22 mouse cellular contexts compared by ENCODE assay signal in genomic region chr3:21808539-21808938, GRCm38 (mm10).
A peak's percentile ranks its signal among the peaks of the same experiment; 100 is the strongest.
DNase-seq lines count a peak whose midpoint lies in the region; ATAC-seq and TF ChIP-seq lines count a peak whose summit lies in the region.
"Had no signal": no experiment of that assay in that cellular context is flagged by ENCODE, and none has a peak within 500 bp of the region (broad histone marks: within the 10 kb centered on the region; RNA-seq: fewer than 3 reads in every experiment).

No protein-coding gene starts in this region.

- TF ChIP-seq POLR2A in CH12.LX (IDR thresholded peaks at IDR 0.05; ENCODE audit: low read depth, low read length), result no peak
- no peak for TF ChIP-seq POLR2A in thymus, adult 2 months (IDR thresholded peaks at IDR 0.05; ENCODE audit: control insufficient read depth, extremely low read depth, insufficient read depth, low read length, poor library complexity)

- peaks cover 8 to 41% of the 10 kb centered on the region in 2 experiments for H3K4me1 ChIP-seq in CH12.LX (ENCODE audit: control insufficient read depth in 1 of 2, insufficient read depth in 2 of 2)
- peaks cover 14% of the 10 kb centered on the region for H3K4me1 ChIP-seq in hindbrain, embryonic 13.5 days (replicated peaks)
- H3K4me1 ChIP-seq in thymus, adult 2 months (replicated peaks; ENCODE audit: control insufficient read depth, insufficient read depth, low read length), result no peaks in the 10 kb centered on the region; the same call in 1 of the 2 replicates
- H3K4me1 ChIP-seq: intestine, embryonic 15.5 days had no signal

- no peaks in the 10 kb centered on the region for H3K27me3 ChIP-seq in CH12.LX (replicated peaks)
- H3K27me3 ChIP-seq in hindbrain, embryonic 13.5 days, result no peaks in the 10 kb centered on the region
- no peaks in the 10 kb centered on the region for H3K27me3 ChIP-seq in thymus, adult 2 months (ENCODE audit: control insufficient read depth, insufficient read depth, low read length)
- H3K27me3 ChIP-seq: forebrain, embryonic 13.5 days; intestine, embryonic 15.5 days had no signal

- in situ Hi-C loops in CH12.LX (cut with MboI; ENCODE audit: low pct_ligation_motif_present, low pct_unique_long_range_greater_than_20kb, low sequenced_read_pairs), result no loop called here

- intact Hi-C loops in left cerebral cortex, postnatal 10 days (cut with DNase I), result no loop called here

- 44% methylated on average over 2 of the region's 2 CpGs for WGBS in hindbrain, embryonic 13.5 days
- 81% methylated on average over 2 of the region's 2 CpGs for WGBS in thymus, adult 2 months

- H3K9me3 ChIP-seq in CH12.LX (replicated peaks; ENCODE audit: low read length), result no peaks in the 10 kb centered on the region
- no peaks in the 10 kb centered on the region for H3K9me3 ChIP-seq in hindbrain, embryonic 13.5 days
- H3K9me3 ChIP-seq: embryonic facial prominence, embryonic 10.5 days; forebrain, embryonic 13.5 days; heart, embryonic 10.5 days; intestine, embryonic 15.5 days had no signal

- H3K4me2 ChIP-seq in CH12.LX (ENCODE audit: insufficient read depth, low read depth, poor library complexity, severe bottlenecking), result no peak overlapping the region
- H3K4me2 ChIP-seq in hindbrain, embryonic 13.5 days, result no peak overlapping the region
- H3K4me2 ChIP-seq: forebrain, embryonic 13.5 days; hindbrain, embryonic 14.5 days; intestine, embryonic 15.5 days had no signal

- no peak for TF ChIP-seq EP300 in CH12.LX (IDR thresholded peaks at IDR 0.05; ENCODE audit: low read length)

- H3K36me3 ChIP-seq in CH12.LX (replicated peaks in 1 of 2; ENCODE audit: control insufficient read depth in 1 of 2, insufficient read depth in 1 of 2, low read length in 1 of 2), result no peaks in the 10 kb centered on the region
- no peaks in the 10 kb centered on the region for H3K36me3 ChIP-seq in hindbrain, embryonic 13.5 days
- H3K36me3 ChIP-seq in thymus, adult 2 months (ENCODE audit: control insufficient read depth, insufficient read depth, low read length), result no peaks in the 10 kb centered on the region
- H3K36me3 ChIP-seq: embryonic facial prominence, embryonic 10.5 days; heart, embryonic 10.5 days; intestine, embryonic 15.5 days had no signal

- H3K79me2 ChIP-seq in CH12.LX (replicated peaks; ENCODE audit: control insufficient read depth, extremely low read depth, insufficient read depth, poor library complexity, severe bottlenecking), result no peaks in the 10 kb centered on the region

- TF ChIP-seq CTCF in CH12.LX (conservative IDR thresholded peaks at IDR 0.05 in 1 of 2, IDR thresholded peaks at IDR 0.05 in 1 of 2; ENCODE audit: low read depth in 2 of 2, low read length in 2 of 2), result no peak
- no peak for TF ChIP-seq CTCF in thymus, adult 2 months (IDR thresholded peaks at IDR 0.05; ENCODE audit: borderline replicate concordance, control insufficient read depth, extremely low read depth, insufficient read depth, low read length, poor library complexity)

- dilution Hi-C loops in CH12.LX (cut with MboI; ENCODE audit: extremely low pct_ligation_motif_present, extremely low pct_unique_long_range_greater_than_20kb, low sequenced_read_pairs), result no loop called here

- no peak for TF ChIP-seq RAD21 in CH12.LX (IDR thresholded peaks at IDR 0.05; ENCODE audit: low read depth, low read length)

- DNase-seq in CH12.LX (ENCODE audit: extremely low read depth), result no peak
- DNase-seq in thymus, adult 2 months, result no peak
- DNase-seq in urinary bladder, postnatal 25 days (ENCODE audit: low spot score), result no peak
- no peak for DNase-seq in left cerebral cortex, postnatal 10 days (ENCODE audit: extremely low spot score in 1 of 2, low spot score in 2 of 2)
- DNase-seq: adrenal gland, adult 2 months; adrenal gland, postnatal 25 days; cerebellum, adult 11 months; cerebellum, adult 9-11 months; cerebellum, postnatal 36 days; forebrain, postnatal 0 days; gastrocnemius, adult 2 months; gastrocnemius, postnatal 25 days; heart, adult 11 months; heart, postnatal 10 days had no signal

- no peak overlapping the region for H3K4me3 ChIP-seq in CH12.LX (replicated peaks in 1 of 3; ENCODE audit: low read depth in 2 of 3, low read length in 2 of 3, poor library complexity in 1 of 3)
- no peak overlapping the region for H3K4me3 ChIP-seq in hindbrain, embryonic 13.5 days
- no peak overlapping the region for H3K4me3 ChIP-seq in thymus, adult 2 months (ENCODE audit: control insufficient read depth, insufficient read depth, low read length)
- H3K4me3 ChIP-seq: embryonic facial prominence, embryonic 10.5 days; forebrain, embryonic 13.5 days; gastrocnemius, adult 2 months; heart, embryonic 10.5 days; intestine, embryonic 15.5 days had no signal

- ATAC-seq in common myeloid progenitor, adult 5-6 weeks (replicated peaks; ENCODE audit: low read depth, poor library complexity, severe bottlenecking), result peak; percentile 68
- peak; percentile 66 for ATAC-seq in megakaryocyte progenitor cell, adult 5-6 weeks (replicated peaks; ENCODE audit: poor library complexity)
- ATAC-seq in hindbrain, embryonic 13.5 days (ENCODE audit: low FRiP score), result no peak
- ATAC-seq: forebrain, embryonic 13.5 days; forebrain, postnatal 0 days; intestine, embryonic 15.5 days had no signal

- H3K27ac ChIP-seq in CH12.LX (ENCODE audit: insufficient read depth, low read depth), result no peak overlapping the region
- no peak overlapping the region for H3K27ac ChIP-seq in hindbrain, embryonic 13.5 days
- H3K27ac ChIP-seq in thymus, adult 2 months (ENCODE audit: control insufficient read depth, insufficient read depth, low read length), result no peak overlapping the region
- H3K27ac ChIP-seq: forebrain, embryonic 13.5 days; gastrocnemius, adult 2 months; heart, embryonic 10.5 days; intestine, embryonic 15.5 days had no signal

- no peak overlapping the region for H3K9ac ChIP-seq in CH12.LX (ENCODE audit: insufficient read depth, low read depth)
- H3K9ac ChIP-seq in hindbrain, embryonic 13.5 days, result no peak overlapping the region
- H3K9ac ChIP-seq: forebrain, embryonic 13.5 days; forebrain, postnatal 0 days; hindbrain, embryonic 14.5 days; intestine, embryonic 15.5 days had no signal

TF ChIP-seq in CH12.LX, 34 proteins besides CTCF, POLR2A, EP300 and RAD21:
- TF ChIP-seq USF1 (IDR thresholded peaks at IDR 0.05; ENCODE audit: low read depth, low read length), result no peak
- no peak for TF ChIP-seq NRF1 (IDR thresholded peaks at IDR 0.05; ENCODE audit: low read depth, low read length)
- no peak for TF ChIP-seq ZC3H11A (IDR thresholded peaks at IDR 0.05; ENCODE audit: low read depth, low read length)
- TF ChIP-seq ZKSCAN1 (IDR thresholded peaks at IDR 0.05; ENCODE audit: borderline replicate concordance, low read depth, low read length), result no peak
- peak; percentile 46; the same call in 1 of the 2 replicates for TF ChIP-seq BHLHE40 (IDR thresholded peaks at IDR 0.05; ENCODE audit: low read depth, low read length)
